Mouse (Mus musculus): ENCODE measurements around the gene Hspa4l. TPM values are rescaled to one million over a fixed set of nuclear protein-coding genes. Genes with fewer than 3 reads are reported as not detected.
"Not testable (repeated sequence)": the region's sequence is repeated elsewhere in the genome, so short reads cannot be mapped to it uniquely, and the experiment has no call there.

Hspa4l gene
- polyA plus RNA-seq, 1 experiment from 2014 or later = 8.8 TPM

DNA sequence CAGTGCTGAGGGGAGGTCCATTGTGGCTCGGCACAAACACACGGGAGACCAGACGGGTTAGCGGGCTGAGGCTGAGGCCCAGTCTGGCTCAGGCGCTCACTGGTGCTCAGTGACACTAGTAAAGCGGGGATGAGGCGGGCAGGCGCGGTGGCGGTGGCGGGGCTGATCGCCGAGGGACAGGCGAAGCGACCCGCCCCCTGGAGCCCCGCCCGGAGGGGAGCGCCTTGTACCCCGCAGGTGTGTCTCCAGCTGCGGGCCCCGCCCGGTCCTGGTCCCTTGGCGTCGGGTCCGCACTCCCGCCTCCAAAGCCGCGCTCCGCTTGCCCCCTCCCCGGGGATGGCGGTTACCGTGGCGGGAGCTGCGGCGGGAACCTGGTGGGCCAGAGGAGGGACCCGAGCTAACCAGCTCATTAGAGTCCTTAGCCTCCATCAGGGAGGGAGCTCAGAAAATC, 56.1 kb downstream of the Hspa4l start:
- ATAC-seq (ENCODE audit: low FRiP score, low TSS enrichment) = peak; percentile 85
- peak overlapping the region; percentile 93 for H3K4me3 ChIP-seq (ENCODE audit: low read length)
- peaks cover 21% of the 10 kb centered on the region for H3K36me3 ChIP-seq (ENCODE audit: control insufficient read depth, insufficient read depth, low read length)
- no peaks in the 10 kb centered on the region for H3K27me3 ChIP-seq (ENCODE audit: control insufficient read depth, insufficient read depth, low read length)
- H3K9ac ChIP-seq (ENCODE audit: low read depth, low read length) = peak overlapping the region; percentile 93
- peak overlapping the region; percentile 78 for H3K27ac ChIP-seq (ENCODE audit: low read depth, low read length)
- H3K4me1 ChIP-seq (ENCODE audit: control insufficient read depth, insufficient read depth, low read length) = peaks cover 9% of the 10 kb centered on the region
- peak overlapping the region; percentile 71 for H3K4me2 ChIP-seq (replicated peaks; ENCODE audit: low read depth, low read length)
- H3K9me3 ChIP-seq (ENCODE audit: control insufficient read depth, low read length) = no peaks in the 10 kb centered on the region
- WGBS = 1% methylated on average over 22 of the region's 37 CpGs

DNA sequence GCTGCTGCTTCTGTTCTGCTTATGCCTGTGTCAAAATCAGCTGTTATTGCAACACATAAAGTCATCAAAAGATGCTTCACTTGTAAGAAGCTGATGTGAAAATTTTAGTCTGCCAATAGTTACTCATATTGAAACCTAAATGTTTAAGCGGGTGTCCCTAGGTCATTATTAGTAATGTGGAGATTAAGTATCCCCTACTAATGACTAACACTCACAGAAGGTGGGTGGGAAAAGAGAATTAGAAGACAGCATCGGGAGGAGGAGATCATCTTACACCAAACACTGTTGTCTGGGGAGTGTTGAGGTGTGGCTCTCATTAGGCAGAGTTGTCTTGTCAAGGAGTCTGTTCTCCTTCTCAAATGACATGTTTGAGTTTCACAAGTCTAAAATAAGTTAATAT, 62.6 kb downstream of the Hspa4l start:
- no peak for ATAC-seq (ENCODE audit: low FRiP score, low TSS enrichment)
- Histone ChIP-seq H3K4me1 (ENCODE audit: control insufficient read depth, insufficient read depth, low read length) (no peaks in the 10 kb centered on the region), H3K9me3 (ENCODE audit: control insufficient read depth, low read length) (no peaks in the 10 kb centered on the region), H3K27ac (ENCODE audit: low read depth, low read length) (no peak overlapping the region), H3K4me2 (replicated peaks; ENCODE audit: low read depth, low read length) (no peak overlapping the region), H3K9ac (ENCODE audit: low read depth, low read length) (no peak overlapping the region), H3K36me3 (ENCODE audit: control insufficient read depth, insufficient read depth, low read length) (peaks cover 61% of the 10 kb centered on the region), H3K27me3 (ENCODE audit: control insufficient read depth, insufficient read depth, low read length) (no peaks in the 10 kb centered on the region), H3K4me3 (ENCODE audit: low read length) (no peak overlapping the region)
- WGBS = 45% methylated on average over 2 of the region's 2 CpGs

DNA sequence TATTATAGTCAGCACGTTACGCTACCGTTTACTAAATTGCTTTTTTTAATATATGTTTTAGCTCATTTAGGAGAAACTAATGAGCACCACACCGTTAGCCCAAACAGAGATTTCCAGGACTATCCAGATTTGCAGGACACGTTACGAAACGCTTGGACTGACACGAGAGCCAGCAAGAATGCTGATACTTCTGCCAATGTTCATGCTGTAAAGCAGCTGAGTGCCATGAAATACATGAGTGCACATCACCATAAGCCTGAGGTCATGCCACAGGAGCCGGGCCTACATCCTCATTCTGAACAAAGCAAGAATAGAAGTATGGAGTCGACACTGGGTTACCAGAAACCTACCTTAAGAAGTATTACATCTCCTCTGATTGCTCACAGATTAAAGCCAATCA, 64.4 kb downstream of the Hspa4l start:
- no peak overlapping the region for H3K4me3 ChIP-seq (ENCODE audit: low read length)
- no peak for ATAC-seq (ENCODE audit: low FRiP score, low TSS enrichment)
- 96% methylated on average over 10 of the region's 10 CpGs for WGBS
- H3K4me1 ChIP-seq (ENCODE audit: control insufficient read depth, insufficient read depth, low read length) = no peaks in the 10 kb centered on the region
- H3K27ac ChIP-seq (ENCODE audit: low read depth, low read length) = no peak overlapping the region
- no peaks in the 10 kb centered on the region for H3K9me3 ChIP-seq (ENCODE audit: control insufficient read depth, low read length)
- no peak overlapping the region for H3K4me2 ChIP-seq (replicated peaks; ENCODE audit: low read depth, low read length)
- H3K36me3 ChIP-seq (ENCODE audit: control insufficient read depth, insufficient read depth, low read length) = peaks cover 69% of the 10 kb centered on the region
- H3K9ac ChIP-seq (ENCODE audit: low read depth, low read length) = no peak overlapping the region
- H3K27me3 ChIP-seq (ENCODE audit: control insufficient read depth, insufficient read depth, low read length) = no peaks in the 10 kb centered on the region

DNA sequence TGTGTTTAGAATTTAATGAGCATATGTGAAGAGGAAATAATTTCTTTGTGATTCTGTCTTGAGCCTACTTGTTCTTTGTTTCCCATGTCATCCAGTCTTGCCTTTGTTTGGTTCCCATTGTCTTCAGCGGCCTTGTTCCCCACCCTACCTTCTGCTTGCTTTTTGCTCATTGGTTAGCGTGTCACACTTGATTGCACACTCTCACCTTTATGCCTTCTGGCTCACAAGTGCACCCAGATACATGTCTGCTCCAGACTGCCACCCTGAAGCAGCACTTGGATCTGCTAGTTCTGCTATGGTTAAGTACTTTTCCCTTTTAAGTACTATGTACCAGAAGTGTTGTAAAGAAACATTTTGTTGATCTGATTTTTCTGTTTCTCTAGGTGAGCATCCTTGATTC, 65.6 kb downstream of the Hspa4l start:
- Histone ChIP-seq H3K4me2 (replicated peaks; ENCODE audit: low read depth, low read length) (no peak overlapping the region), H3K27ac (ENCODE audit: low read depth, low read length) (no peak overlapping the region), H3K27me3 (ENCODE audit: control insufficient read depth, insufficient read depth, low read length) (no peaks in the 10 kb centered on the region), H3K36me3 (ENCODE audit: control insufficient read depth, insufficient read depth, low read length) (peaks cover 79% of the 10 kb centered on the region), H3K4me3 (ENCODE audit: low read length) (no peak overlapping the region), H3K9me3 (ENCODE audit: control insufficient read depth, low read length) (no peaks in the 10 kb centered on the region), H3K4me1 (ENCODE audit: control insufficient read depth, insufficient read depth, low read length) (no peaks in the 10 kb centered on the region), H3K9ac (ENCODE audit: low read depth, low read length) (no peak overlapping the region)
- ATAC-seq (ENCODE audit: low FRiP score, low TSS enrichment) = no peak
- 84% methylated on average over 2 of the region's 2 CpGs for WGBS

DNA sequence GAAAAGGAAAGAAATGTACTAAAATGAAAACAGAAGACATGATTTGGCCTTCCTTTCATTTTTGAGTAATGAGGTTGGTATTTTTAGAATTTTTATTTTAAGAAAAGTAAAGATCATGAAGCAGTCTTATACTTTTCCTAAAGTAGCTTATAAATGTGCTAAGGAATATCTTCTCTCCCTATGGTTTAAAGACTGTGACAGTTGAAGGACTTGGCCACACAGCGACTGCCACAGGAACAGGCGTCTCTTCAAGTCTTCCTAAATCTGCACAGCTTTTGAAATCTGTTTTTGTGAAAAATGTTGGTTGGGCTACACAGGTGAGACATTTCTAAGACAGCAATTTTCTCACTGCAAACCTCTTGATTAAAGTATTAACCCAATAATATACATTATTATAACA, 69.0 kb downstream of the Hspa4l start:
- no peaks in the 10 kb centered on the region for H3K27me3 ChIP-seq (ENCODE audit: control insufficient read depth, insufficient read depth, low read length)
- no peak for ATAC-seq (ENCODE audit: low FRiP score, low TSS enrichment)
- no peak overlapping the region for H3K27ac ChIP-seq (ENCODE audit: low read depth, low read length)
- H3K4me3 ChIP-seq (ENCODE audit: low read length) = no peak overlapping the region
- H3K4me2 ChIP-seq (replicated peaks; ENCODE audit: low read depth, low read length) = no peak overlapping the region
- no peaks in the 10 kb centered on the region for H3K4me1 ChIP-seq (ENCODE audit: control insufficient read depth, insufficient read depth, low read length)
- 96% methylated on average over 2 of the region's 2 CpGs for WGBS
- H3K9me3 ChIP-seq (ENCODE audit: control insufficient read depth, low read length) = no peaks in the 10 kb centered on the region
- H3K36me3 ChIP-seq (ENCODE audit: control insufficient read depth, insufficient read depth, low read length) = peaks cover 81% of the 10 kb centered on the region
- H3K9ac ChIP-seq (ENCODE audit: low read depth, low read length) = no peak overlapping the region

DNA sequence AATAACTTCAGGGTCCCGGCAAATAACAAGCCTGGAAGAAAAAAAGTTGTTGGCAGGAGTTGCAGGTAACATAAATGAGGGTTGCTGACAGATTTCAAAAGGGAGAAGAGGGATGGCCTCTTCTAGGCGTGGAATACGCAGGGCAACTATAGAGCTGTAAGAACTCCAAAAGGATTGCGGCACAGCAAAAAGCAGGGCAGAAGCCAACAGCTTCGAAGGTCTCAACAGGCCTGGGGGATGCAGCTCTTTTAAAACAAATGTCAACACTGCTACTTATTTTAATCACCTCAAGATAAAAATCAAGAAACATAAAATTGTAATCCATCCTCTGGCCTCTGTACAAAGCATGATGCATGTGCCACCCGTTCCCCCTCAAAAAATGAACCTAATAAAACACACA, 101.2 kb downstream of the Hspa4l start:
- H3K27me3 ChIP-seq (ENCODE audit: control insufficient read depth, insufficient read depth, low read length); H3K36me3 ChIP-seq (ENCODE audit: control insufficient read depth, insufficient read depth, low read length); H3K27ac ChIP-seq (ENCODE audit: low read depth, low read length); ATAC-seq (ENCODE audit: low FRiP score, low TSS enrichment); H3K4me1 ChIP-seq (ENCODE audit: control insufficient read depth, insufficient read depth, low read length); H3K9me3 ChIP-seq (ENCODE audit: control insufficient read depth, low read length): not testable (repeated sequence)
- peak overlapping the region; percentile 52; the same call in 1 of the 2 replicates for H3K9ac ChIP-seq (ENCODE audit: low read depth, low read length)
- peak overlapping the region; percentile 52 for H3K4me2 ChIP-seq (replicated peaks; ENCODE audit: low read depth, low read length)
- 81% methylated on average over 5 of the region's 6 CpGs for WGBS
- H3K4me3 ChIP-seq (ENCODE audit: low read length) = peak overlapping the region; percentile 45; the same call in 1 of the 2 replicates

Other genes starting within 250 kb of the Hspa4l start
- gene Intu, start 213.2 kb upstream of the Hspa4l start, polyA plus RNA-seq (2014; fragmentation: Nextera tagmentation; extraction: Ambion mirVana) = 2.7 and 5.1 TPM in 2 replicates
- 0.28 TPM in 1 of 2 replicates, not detected in the other for gene Slc25a31, start 35.6 kb upstream of the Hspa4l start, polyA plus RNA-seq (2014; fragmentation: Nextera tagmentation; extraction: Ambion mirVana)
- 48.7 and 74.8 TPM in 2 replicates for gene Plk4, start 55.5 kb downstream of the Hspa4l start, polyA plus RNA-seq (2014; fragmentation: Nextera tagmentation; extraction: Ambion mirVana)
- gene Mfsd8, start 102.4 kb downstream of the Hspa4l start, polyA plus RNA-seq (2014; fragmentation: Nextera tagmentation; extraction: Ambion mirVana) = 5.3 and 8.1 TPM in 2 replicates
- 6.0 and 6.1 TPM in 2 replicates for gene Abhd18, start 102.5 kb downstream of the Hspa4l start, polyA plus RNA-seq (2014; fragmentation: Nextera tagmentation; extraction: Ambion mirVana)
- 0.16 TPM in 1 of 2 replicates, not detected in the other for gene 1700034I23Rik, start 158.0 kb downstream of the Hspa4l start, polyA plus RNA-seq (2014; fragmentation: Nextera tagmentation; extraction: Ambion mirVana)
- gene Larp1b, start 205.3 kb downstream of the Hspa4l start, polyA plus RNA-seq (2014; fragmentation: Nextera tagmentation; extraction: Ambion mirVana) = 6.3 and 7.4 TPM in 2 replicates

All from kidney, embryonic 14.5 days (tissue).